13 mouse cellular contexts compared by ENCODE assay signal in genomic region chr1:51780357-51780756, GRCm38 (mm10).
DNase-seq lines count a peak whose midpoint lies in the region; ATAC-seq and TF ChIP-seq lines count a peak whose summit lies in the region.
"Had no signal": no experiment of that assay in that cellular context is flagged by ENCODE, and none has a peak within 500 bp of the region (broad histone marks: within the 10 kb centered on the region; RNA-seq: fewer than 3 reads in every experiment).

No protein-coding gene starts in this region.

- no peak overlapping the region for H3K4me3 ChIP-seq in kidney, adult 2 months (ENCODE audit: insufficient read depth, low read depth, low read length)
- H3K4me3 ChIP-seq in kidney, embryonic 14.5 days (ENCODE audit: low read length) = no peak overlapping the region
- no peak overlapping the region for H3K4me3 ChIP-seq in brown adipose tissue, adult 24 weeks (ENCODE audit: insufficient read depth, low read depth, low read length)
- H3K4me3 ChIP-seq: liver, embryonic 15.5 days; neural tube, embryonic 13.5 days had no signal

- no peak for TF ChIP-seq POLR2A in kidney, adult 2 months (IDR thresholded peaks at IDR 0.05; ENCODE audit: low read depth, low read length)

- no peak for ATAC-seq in kidney, embryonic 14.5 days (ENCODE audit: low FRiP score, low TSS enrichment)
- ATAC-seq: midbrain, embryonic 16.5 days had no signal

- intact Hi-C loops in heart, postnatal 14 days (cut with DNase I) = no loop called here

- H3K27ac ChIP-seq in kidney, adult 2 months (ENCODE audit: insufficient read depth, low read depth, low read length) = no peak overlapping the region
- H3K27ac ChIP-seq in kidney, embryonic 14.5 days (ENCODE audit: low read depth, low read length) = no peak overlapping the region
- peak overlapping the region; percentile 97 for H3K27ac ChIP-seq in brown adipose tissue, adult 24 weeks (replicated peaks; ENCODE audit: low read depth, low read length)
- H3K27ac ChIP-seq: liver, embryonic 15.5 days; neural tube, embryonic 13.5 days had no signal

- peak; percentile 22 for DNase-seq in adrenal gland, adult 8-10 months
- no peak for DNase-seq in adrenal gland, postnatal 10 days
- DNase-seq in kidney, adult 2 months = peak; percentile 52
- DNase-seq in heart, postnatal 14 days = peak; percentile 25 to 30
- DNase-seq in layer of hippocampus, adult 11-12 months (ENCODE audit: low spot score) = no peak
- no peak for DNase-seq in cerebellum, postnatal 4 days (ENCODE audit: low spot score in 2 of 2)
- DNase-seq: retina, postnatal 1 day had no signal

- H3K4me2 ChIP-seq in kidney, embryonic 14.5 days (replicated peaks; ENCODE audit: low read depth, low read length) = no peak overlapping the region
- H3K4me2 ChIP-seq: hindbrain, embryonic 14.5 days; liver, embryonic 15.5 days; neural tube, embryonic 13.5 days had no signal

- no peak overlapping the region for H3K9ac ChIP-seq in kidney, embryonic 14.5 days (ENCODE audit: low read depth, low read length)
- H3K9ac ChIP-seq: hindbrain, embryonic 14.5 days; liver, embryonic 15.5 days; neural tube, embryonic 13.5 days had no signal

- H3K27me3 ChIP-seq in kidney, adult 2 months (replicated peaks; ENCODE audit: control insufficient read depth, insufficient read depth, low read length) = no peaks in the 10 kb centered on the region
- H3K27me3 ChIP-seq in kidney, embryonic 14.5 days (ENCODE audit: control insufficient read depth, insufficient read depth, low read length) = no peaks in the 10 kb centered on the region
- H3K27me3 ChIP-seq: liver, embryonic 15.5 days; neural tube, embryonic 13.5 days had no signal

- no peak for TF ChIP-seq CTCF in kidney, adult 2 months (conservative IDR thresholded peaks at IDR 0.05; ENCODE audit: insufficient read depth, insufficient read length, low read depth, low read length)

- no peaks in the 10 kb centered on the region for H3K9me3 ChIP-seq in kidney, embryonic 14.5 days (ENCODE audit: control insufficient read depth, low read length)
- H3K9me3 ChIP-seq: liver, embryonic 15.5 days; neural tube, embryonic 13.5 days had no signal

- 0 out of 2 replicates have a peak, but pooled peaks cover 2% of the 10 kb centered on the region for H3K4me1 ChIP-seq in kidney, adult 2 months (ENCODE audit: control insufficient read depth, insufficient read depth, low read length)
- H3K4me1 ChIP-seq in kidney, embryonic 14.5 days (ENCODE audit: control insufficient read depth, insufficient read depth, low read length) = peaks cover 5% of the 10 kb centered on the region; the same call in 1 of the 2 replicates
- H3K4me1 ChIP-seq in brown adipose tissue, adult 24 weeks (ENCODE audit: control insufficient read depth, insufficient read depth, insufficient read length, low read length) = peaks cover 15% of the 10 kb centered on the region
- H3K4me1 ChIP-seq: liver, embryonic 15.5 days had no signal

- H3K36me3 ChIP-seq in kidney, adult 2 months (ENCODE audit: control insufficient read depth, insufficient read depth, low read length) = no peaks in the 10 kb centered on the region
- H3K36me3 ChIP-seq in kidney, embryonic 14.5 days (ENCODE audit: control insufficient read depth, insufficient read depth, low read length) = peaks cover 46% of the 10 kb centered on the region

Comparison
In these comparisons a context has a peak if more than half of its experiments do, and no peak if none do; other contexts are left out.
1. DNase-seq: peak in adrenal gland, adult 8-10 months (single experiment), kidney, adult 2 months (single experiment) and heart, postnatal 14 days (2 of 2); none in adrenal gland, postnatal 10 days (single experiment), layer of hippocampus, adult 11-12 months (single experiment) and cerebellum, postnatal 4 days (0 of 2).